In genomic region chr3:56824157-56824556, GRCm38 (mm10) we compare ENCODE assay signal across 25 mouse cellular contexts.
DNase-seq lines count a peak whose midpoint lies in the region; ATAC-seq and TF ChIP-seq lines count a peak whose summit lies in the region.
"Had no signal": no experiment of that assay in that cellular context is flagged by ENCODE, and none has a peak within 500 bp of the region (broad histone marks: within the 10 kb centered on the region; RNA-seq: fewer than 3 reads in every experiment).

No protein-coding gene starts in this region.

- WGBS in forebrain, embryonic 15.5 days, result 55% methylated on average over 4 of the region's 4 CpGs
- 85% methylated on average over 4 of the region's 4 CpGs for WGBS in forebrain, embryonic 10.5 days
- 67% methylated on average over 4 of the region's 4 CpGs for WGBS in midbrain, postnatal 0 days
- 81% methylated on average over 4 of the region's 4 CpGs for WGBS in midbrain, embryonic 14.5 days
- WGBS in forebrain, postnatal 0 days, result 28% methylated on average over 4 of the region's 4 CpGs

- no peaks in the 10 kb centered on the region for H3K27me3 ChIP-seq in forebrain, embryonic 15.5 days
- H3K27me3 ChIP-seq in forebrain, embryonic 10.5 days (ENCODE audit: poor library complexity, severe bottlenecking), result no peaks in the 10 kb centered on the region
- no peaks in the 10 kb centered on the region for H3K27me3 ChIP-seq in midbrain, postnatal 0 days (ENCODE audit: insufficient read depth, low read length)
- H3K27me3 ChIP-seq in midbrain, embryonic 14.5 days (ENCODE audit: control insufficient read depth, insufficient read depth, low read length), result no peaks in the 10 kb centered on the region
- no peaks in the 10 kb centered on the region; the same call in 1 of the 2 replicates for H3K27me3 ChIP-seq in forebrain, postnatal 0 days (ENCODE audit: insufficient read depth, low read length)
- H3K27me3 ChIP-seq: embryonic facial prominence, embryonic 13.5 days; hindbrain, embryonic 13.5 days; intestine, embryonic 15.5 days had no signal

- no peak for TF ChIP-seq CTCF in midbrain, postnatal 0 days (IDR thresholded peaks at IDR 0.05)
- no peak for TF ChIP-seq CTCF in forebrain, postnatal 0 days (IDR thresholded peaks at IDR 0.05; ENCODE audit: low read depth)

- H3K4me3 ChIP-seq in forebrain, embryonic 15.5 days, result no peak overlapping the region
- no peak overlapping the region for H3K4me3 ChIP-seq in forebrain, embryonic 10.5 days
- H3K4me3 ChIP-seq in midbrain, postnatal 0 days (ENCODE audit: low read depth, low read length), result no peak overlapping the region
- H3K4me3 ChIP-seq in midbrain, embryonic 14.5 days (replicated peaks; ENCODE audit: low read depth, low read length), result no peak overlapping the region
- H3K4me3 ChIP-seq in forebrain, postnatal 0 days (ENCODE audit: low read depth, low read length), result no peak overlapping the region
- H3K4me3 ChIP-seq: embryonic facial prominence, embryonic 10.5 days; embryonic facial prominence, embryonic 13.5 days; erythroblast, embryonic 14.5 days; gastrocnemius, adult 2 months; hindbrain, embryonic 13.5 days; intestine, embryonic 15.5 days had no signal

- no peaks in the 10 kb centered on the region for H3K9me3 ChIP-seq in forebrain, embryonic 15.5 days
- H3K9me3 ChIP-seq in forebrain, embryonic 10.5 days, result no peaks in the 10 kb centered on the region
- H3K9me3 ChIP-seq in midbrain, postnatal 0 days (ENCODE audit: low read length), result no peaks in the 10 kb centered on the region
- H3K9me3 ChIP-seq in midbrain, embryonic 14.5 days (ENCODE audit: control insufficient read depth, low read length), result no peaks in the 10 kb centered on the region
- H3K9me3 ChIP-seq in forebrain, postnatal 0 days (ENCODE audit: low read length), result no peaks in the 10 kb centered on the region
- H3K9me3 ChIP-seq: embryonic facial prominence, embryonic 10.5 days; embryonic facial prominence, embryonic 13.5 days; hindbrain, embryonic 13.5 days; intestine, embryonic 15.5 days had no signal

- H3K27ac ChIP-seq in forebrain, embryonic 15.5 days (replicated peaks), result no peak overlapping the region
- H3K27ac ChIP-seq in forebrain, embryonic 10.5 days, result no peak overlapping the region
- no peak overlapping the region for H3K27ac ChIP-seq in midbrain, postnatal 0 days (ENCODE audit: low read depth, low read length)
- no peak overlapping the region for H3K27ac ChIP-seq in midbrain, embryonic 14.5 days (replicated peaks; ENCODE audit: low read depth, low read length)
- H3K27ac ChIP-seq in forebrain, postnatal 0 days (ENCODE audit: low read depth, low read length), result no peak overlapping the region
- H3K27ac ChIP-seq: embryonic facial prominence, embryonic 10.5 days; embryonic facial prominence, embryonic 13.5 days; gastrocnemius, adult 2 months; hindbrain, embryonic 13.5 days; intestine, embryonic 15.5 days had no signal

- H3K4me2 ChIP-seq in forebrain, embryonic 15.5 days (replicated peaks), result no peak overlapping the region
- no peak overlapping the region for H3K4me2 ChIP-seq in midbrain, postnatal 0 days (ENCODE audit: low read depth, low read length, poor library complexity, severe bottlenecking)
- H3K4me2 ChIP-seq in midbrain, embryonic 14.5 days (ENCODE audit: low read length), result no peak overlapping the region
- no peak overlapping the region for H3K4me2 ChIP-seq in forebrain, postnatal 0 days (ENCODE audit: low read depth)
- H3K4me2 ChIP-seq: embryonic facial prominence, embryonic 13.5 days; heart, embryonic 11.5 days; hindbrain, embryonic 13.5 days; intestine, embryonic 15.5 days had no signal

- peak; percentile 71; the same call in 1 of the 2 replicates for ATAC-seq in forebrain, embryonic 15.5 days (replicated peaks)
- ATAC-seq in midbrain, postnatal 0 days (ENCODE audit: low FRiP score), result no peak
- ATAC-seq in midbrain, embryonic 14.5 days (ENCODE audit: low FRiP score, low TSS enrichment), result no peak
- ATAC-seq in forebrain, postnatal 0 days, result peak; percentile 74
- ATAC-seq in cerebellum, adult (ENCODE audit: insufficient number of reproducible peaks, low FRiP score, low TSS enrichment), result no peak
- ATAC-seq: CD4-positive, CD25-positive, alpha-beta regulatory T cell, adult 4 months; intestine, embryonic 15.5 days had no signal

- DNase-seq in forebrain, embryonic 10.5 days (ENCODE audit: extremely low spot score, low spot score), result no peak
- DNase-seq in midbrain, postnatal 0 days (ENCODE audit: low spot score), result peak; percentile 12
- DNase-seq in midbrain, embryonic 14.5 days, result no peak
- peak; percentile 39 for DNase-seq in forebrain, postnatal 0 days
- DNase-seq: adrenal gland, adult 2 months; adrenal gland, postnatal 14 days; cerebellum, adult 11 months; cerebellum, adult 2 months; cerebellum, postnatal 10 days; cerebellum, postnatal 36 days; embryo, embryonic 11 days; gastrocnemius, adult 2 months; gastrocnemius, postnatal 14 days; heart, adult 11 months; kidney, adult 11 months; kidney, adult 8-10 months had no signal

- no peaks in the 10 kb centered on the region for H3K36me3 ChIP-seq in forebrain, embryonic 15.5 days
- no peaks in the 10 kb centered on the region for H3K36me3 ChIP-seq in forebrain, embryonic 10.5 days (replicated peaks)
- no peaks in the 10 kb centered on the region for H3K36me3 ChIP-seq in midbrain, postnatal 0 days (ENCODE audit: insufficient read depth, low read length)
- H3K36me3 ChIP-seq in midbrain, embryonic 14.5 days (ENCODE audit: control insufficient read depth, insufficient read depth, low read length), result no peaks in the 10 kb centered on the region
- no peaks in the 10 kb centered on the region for H3K36me3 ChIP-seq in forebrain, postnatal 0 days (ENCODE audit: insufficient read depth)
- H3K36me3 ChIP-seq: embryonic facial prominence, embryonic 10.5 days; embryonic facial prominence, embryonic 13.5 days; hindbrain, embryonic 13.5 days; intestine, embryonic 15.5 days had no signal

- H3K4me1 ChIP-seq in forebrain, embryonic 15.5 days, result no peaks in the 10 kb centered on the region
- no peaks in the 10 kb centered on the region for H3K4me1 ChIP-seq in forebrain, embryonic 10.5 days
- no peaks in the 10 kb centered on the region for H3K4me1 ChIP-seq in midbrain, postnatal 0 days (ENCODE audit: insufficient read depth, low read length)
- no peaks in the 10 kb centered on the region for H3K4me1 ChIP-seq in midbrain, embryonic 14.5 days (ENCODE audit: control insufficient read depth, insufficient read depth, low read length)
- no peaks in the 10 kb centered on the region; the same call in 1 of the 2 replicates for H3K4me1 ChIP-seq in forebrain, postnatal 0 days (ENCODE audit: insufficient read depth)
- H3K4me1 ChIP-seq: embryonic facial prominence, embryonic 10.5 days; embryonic facial prominence, embryonic 13.5 days; hindbrain, embryonic 13.5 days; intestine, embryonic 15.5 days had no signal

- no peak overlapping the region for H3K9ac ChIP-seq in forebrain, embryonic 15.5 days (replicated peaks)
- no peak overlapping the region for H3K9ac ChIP-seq in midbrain, postnatal 0 days (replicated peaks; ENCODE audit: low read length, poor library complexity, severe bottlenecking)
- H3K9ac ChIP-seq in midbrain, embryonic 14.5 days (replicated peaks; ENCODE audit: low read length), result no peak overlapping the region
- H3K9ac ChIP-seq in forebrain, postnatal 0 days, result no peak overlapping the region
- H3K9ac ChIP-seq: embryonic facial prominence, embryonic 13.5 days; hindbrain, embryonic 13.5 days; intestine, embryonic 15.5 days had no signal

Comparison
In these comparisons a context has a peak if more than half of its experiments do, and no peak if none do; other contexts are left out.
1. DNase-seq: peak in midbrain, postnatal 0 days (single experiment) and forebrain, postnatal 0 days (single experiment); none in forebrain, embryonic 10.5 days (single experiment) and midbrain, embryonic 14.5 days (single experiment).
2. ATAC-seq: peak in forebrain, embryonic 15.5 days (single experiment) and forebrain, postnatal 0 days (single experiment); none in midbrain, postnatal 0 days (single experiment), midbrain, embryonic 14.5 days (single experiment) and cerebellum, adult (single experiment).